Mouse (Mus musculus): Measurements from ENCODE around the gene Ccl22. TPM values are rescaled to one million over a fixed set of nuclear protein-coding genes. Genes with fewer than 3 reads are reported as not detected.

Gene Ccl22
- total RNA-seq (2021): not detected

DNA sequence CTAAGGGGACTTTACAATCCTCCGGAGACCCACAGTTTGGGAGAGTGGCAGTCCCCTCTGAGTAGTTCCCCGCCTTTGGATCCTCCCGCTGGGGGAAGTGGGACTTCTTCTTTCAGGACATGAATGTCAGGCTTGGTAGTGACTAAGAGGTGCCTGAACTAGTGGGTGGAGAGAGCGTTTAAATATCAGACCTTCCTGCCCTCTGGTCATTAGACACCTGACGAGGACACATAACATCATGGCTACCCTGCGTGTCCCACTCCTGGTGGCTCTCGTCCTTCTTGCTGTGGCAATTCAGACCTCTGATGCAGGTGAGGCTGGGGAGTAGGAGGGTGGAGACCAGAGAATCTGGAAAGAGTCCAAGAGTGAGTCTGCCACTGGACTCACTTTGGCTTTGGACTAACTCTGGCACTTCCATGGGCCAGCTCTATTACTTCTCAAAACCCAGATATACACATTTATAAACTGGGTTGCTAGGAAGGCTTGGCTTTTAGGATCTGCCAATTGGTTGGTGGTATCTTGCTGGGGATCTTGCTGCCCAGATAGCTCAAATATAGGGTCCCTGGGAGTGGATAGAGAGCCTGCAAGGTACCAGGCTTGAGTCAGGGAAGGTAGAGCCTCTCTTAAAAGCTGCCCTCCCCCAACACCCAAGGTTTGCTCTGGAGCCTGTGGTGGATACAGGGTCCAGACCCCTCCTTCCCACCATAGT lies at the start of gene Ccl22:
Gene Ccl22 (plus strand): TSS at position 115 of the 709 bp plus-strand sequence.
- DNase-seq: no peak

DNA sequence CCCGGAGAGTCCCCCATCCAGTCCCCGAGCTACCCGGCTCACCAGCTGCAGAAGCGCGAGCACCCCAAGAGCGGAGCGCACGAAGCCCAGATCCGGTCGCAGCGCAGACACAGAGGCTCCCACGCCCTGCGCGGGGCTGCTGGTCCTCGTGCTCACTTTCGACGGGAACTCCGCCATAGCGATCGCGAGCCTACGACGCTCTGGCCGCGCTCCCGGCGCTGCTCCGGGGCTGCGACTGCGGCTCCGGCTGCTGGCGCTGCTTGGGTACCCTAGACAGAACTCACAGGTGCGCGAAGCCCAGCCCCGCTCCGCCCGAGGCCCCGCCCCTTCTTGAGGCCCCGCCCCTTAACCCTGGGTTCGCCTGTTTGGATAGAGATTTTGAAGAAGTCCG lies 49.4 kb upstream of the Ccl22 start, which contains the start of gene Pllp:
Gene Pllp (minus strand): TSS at position 285 of the 391 bp plus-strand sequence.
- no peak for DNase-seq

DNA sequence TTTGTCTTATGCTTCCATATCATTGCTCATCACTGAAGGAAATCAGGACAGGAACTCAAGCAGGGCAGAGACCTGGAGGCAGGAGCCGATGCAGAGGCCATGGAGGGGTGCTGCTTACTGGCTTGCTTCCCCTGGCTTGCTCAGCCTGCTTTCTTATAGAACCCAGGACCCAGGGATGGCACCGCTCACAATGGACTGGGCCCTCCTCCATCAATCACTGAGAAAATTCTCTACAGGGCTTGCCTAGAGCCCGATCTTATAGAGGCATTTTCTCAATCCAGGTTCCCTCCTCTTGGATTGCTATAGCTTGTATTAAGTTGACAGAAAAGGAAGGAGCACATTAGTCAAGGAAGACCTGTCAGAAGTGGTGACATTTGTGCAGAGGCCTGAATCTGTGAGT lies 48.8 kb upstream of the Ccl22 start:
- no peak for DNase-seq

DNA sequence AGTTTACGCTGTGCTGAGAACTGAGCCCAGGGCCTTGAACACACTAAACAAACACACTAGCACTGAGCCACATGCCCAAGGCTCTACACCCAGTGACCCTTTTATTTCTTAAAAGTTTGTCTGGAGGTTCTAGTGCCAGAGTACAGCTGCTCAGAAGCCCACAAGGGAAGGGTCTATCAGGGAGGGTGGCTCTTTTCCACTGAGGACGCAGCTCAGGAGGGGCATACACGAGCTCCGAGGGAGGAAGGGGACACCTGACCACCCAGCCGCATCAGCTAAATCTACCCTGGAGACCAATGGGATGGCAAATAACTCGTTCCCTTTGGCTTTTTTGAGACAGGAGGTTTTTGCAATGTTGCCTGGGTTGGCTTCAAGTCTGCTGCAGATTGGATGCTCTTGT lies 47.4 kb upstream of the Ccl22 start:
- DNase-seq: no peak

DNA sequence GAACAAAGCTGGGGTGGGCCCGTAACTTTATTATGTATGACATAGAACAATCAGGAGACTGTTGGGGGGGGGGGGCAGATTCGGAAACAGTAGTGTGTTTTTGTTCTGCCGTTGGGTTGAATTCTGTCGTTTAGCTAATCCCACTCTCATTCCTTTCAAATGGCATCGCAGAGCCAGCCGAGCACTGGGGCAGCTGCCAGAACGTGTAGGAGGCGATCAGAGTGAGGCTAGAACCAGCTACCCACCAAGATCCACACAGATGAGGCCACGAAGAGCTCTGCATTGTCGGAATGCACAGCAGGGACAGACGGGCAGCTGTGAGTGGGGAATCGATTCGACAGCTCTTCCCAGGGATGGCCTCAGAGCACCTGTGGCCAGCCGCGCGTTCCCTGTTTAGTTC lies 46.0 kb upstream of the Ccl22 start:
- DNase-seq: no peak

DNA sequence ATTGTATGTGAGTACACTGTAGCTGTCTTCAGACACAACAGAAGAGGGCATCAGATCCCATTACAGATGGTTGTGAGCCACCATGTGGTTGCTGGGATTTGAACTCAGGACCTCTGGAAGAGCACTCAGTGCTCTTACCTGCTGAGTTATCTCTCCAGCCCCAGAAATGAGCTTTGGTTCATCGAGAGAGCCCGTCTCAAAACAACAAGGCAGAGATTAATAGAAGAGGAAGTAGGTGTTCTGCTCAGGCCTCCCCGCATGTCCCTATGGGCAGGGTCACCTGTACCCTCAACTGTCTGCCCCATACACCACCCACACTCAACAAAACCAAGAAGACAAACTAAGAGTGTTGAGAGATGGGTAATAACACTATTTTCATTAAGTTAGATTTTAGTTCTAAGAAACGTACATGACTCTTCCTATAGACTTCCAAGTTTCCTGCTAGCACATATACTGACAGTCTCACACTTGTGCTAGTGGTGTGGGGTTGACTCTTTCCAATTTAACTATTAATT lies 44.9 kb upstream of the Ccl22 start:
- no peak for DNase-seq

DNA sequence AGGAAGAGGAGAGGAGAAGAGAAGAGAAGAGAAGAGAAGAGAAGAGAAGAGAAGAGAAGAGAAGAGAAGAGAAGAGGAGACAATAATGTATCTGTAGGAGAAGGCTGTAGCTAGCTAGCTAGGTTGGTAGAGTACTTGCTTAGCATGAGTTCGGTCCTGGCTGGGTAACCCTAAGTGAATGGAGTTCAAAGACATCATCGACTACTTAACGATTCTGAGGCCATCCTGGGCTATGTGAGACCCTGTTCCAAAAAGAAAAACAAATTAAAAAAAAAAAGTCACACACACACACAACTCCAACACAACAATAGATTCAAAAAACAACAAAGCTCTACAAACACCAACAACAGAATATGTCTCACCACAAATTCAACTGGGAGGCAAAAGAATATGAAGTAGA lies 43.2 kb upstream of the Ccl22 start:
- DNase-seq: no peak

DNA sequence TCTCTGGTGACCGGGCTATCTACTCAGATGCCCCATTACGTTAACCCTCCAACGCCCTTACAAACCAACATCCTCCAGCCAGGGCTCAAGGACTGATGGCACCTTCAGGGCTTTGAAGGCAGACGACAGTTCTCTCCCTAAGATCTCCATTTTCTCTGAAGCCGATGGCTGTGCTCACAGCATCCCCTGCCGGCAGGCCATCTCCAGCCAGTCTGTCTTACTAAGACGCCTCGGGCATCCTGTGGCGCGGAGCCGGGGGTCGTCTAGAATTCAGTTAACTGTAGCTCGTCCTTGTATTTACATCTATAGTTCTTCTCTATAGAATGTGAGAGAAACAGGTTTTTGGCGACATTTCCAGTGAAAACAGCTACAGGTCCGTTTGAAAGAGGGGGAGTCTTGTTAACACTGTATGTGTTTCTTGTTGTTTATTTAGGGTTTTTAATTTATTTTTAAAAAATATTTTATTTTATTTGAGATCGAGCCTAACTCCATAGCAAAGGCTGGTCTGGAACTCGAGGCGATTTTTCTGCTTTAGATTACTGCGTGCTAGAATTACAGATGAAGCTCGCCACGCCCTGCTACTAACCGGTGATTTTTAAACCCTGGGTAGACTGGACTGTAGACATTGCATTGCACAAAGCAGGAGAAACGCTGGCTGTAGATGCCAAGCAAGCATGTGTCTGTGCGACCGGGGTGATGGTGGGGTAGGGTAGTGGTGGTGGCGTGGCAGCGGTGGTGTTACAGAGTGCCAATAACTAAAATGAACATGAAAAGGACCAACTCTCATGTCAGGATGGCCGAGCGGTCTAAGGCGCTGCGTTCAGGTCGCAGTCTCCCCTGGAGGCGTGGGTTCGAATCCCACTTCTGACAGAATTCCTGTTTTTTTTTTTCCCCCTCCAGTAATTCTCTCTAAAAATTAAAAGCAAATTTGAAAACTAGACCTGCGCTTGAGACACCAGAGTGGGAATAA lies 42.3 kb upstream of the Ccl22 start:
- peak; percentile 79 for DNase-seq

DNA sequence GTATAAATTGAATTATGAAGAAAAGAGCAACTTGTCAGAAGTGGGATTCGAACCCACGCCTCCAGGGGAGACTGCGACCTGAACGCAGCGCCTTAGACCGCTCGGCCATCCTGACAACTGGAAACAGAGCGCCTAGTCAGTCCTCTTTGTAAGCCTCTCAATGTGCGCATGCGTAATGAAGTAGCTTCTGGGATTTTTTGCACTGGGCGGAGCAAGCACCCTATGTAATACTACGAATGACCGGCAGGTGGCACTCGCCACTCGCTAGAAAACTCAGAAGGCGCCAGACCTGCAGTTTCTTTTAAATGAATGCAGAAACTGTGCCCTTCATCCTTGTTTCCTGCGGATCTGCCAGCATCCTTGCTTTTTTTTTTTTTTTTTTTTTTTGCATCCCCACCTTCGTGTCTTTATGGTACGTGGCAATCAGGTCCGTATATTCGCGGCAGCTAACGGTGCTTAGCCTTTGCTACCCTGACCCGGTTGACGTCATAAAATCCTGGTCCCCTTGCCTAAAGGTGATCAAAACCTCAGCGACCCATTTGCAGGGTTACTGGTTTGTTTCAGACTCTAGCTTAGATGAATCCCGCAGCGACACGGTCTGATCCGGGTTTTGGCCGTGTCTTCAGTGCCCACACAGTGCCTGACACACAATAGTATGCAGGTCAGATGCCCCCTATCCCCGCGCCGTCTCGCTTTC lies 41.3 kb upstream of the Ccl22 start:
- DNase-seq: peak; percentile 99

DNA sequence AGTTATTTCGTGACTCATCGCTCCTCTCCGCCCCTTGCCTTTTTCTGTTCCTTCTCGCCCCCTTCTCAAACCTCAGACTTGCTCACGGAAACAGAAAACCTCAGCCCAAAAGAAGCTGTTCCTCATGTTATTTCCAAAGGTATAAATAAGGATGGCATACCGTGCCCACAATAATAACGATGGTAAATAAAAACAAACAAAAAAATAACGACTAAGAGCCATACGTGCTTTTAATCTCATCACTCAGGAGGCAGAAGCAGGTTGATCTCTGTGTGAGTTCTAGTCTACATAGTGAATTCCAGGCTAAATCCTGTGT lies 40.8 kb upstream of the Ccl22 start:
- no peak for DNase-seq

DNA sequence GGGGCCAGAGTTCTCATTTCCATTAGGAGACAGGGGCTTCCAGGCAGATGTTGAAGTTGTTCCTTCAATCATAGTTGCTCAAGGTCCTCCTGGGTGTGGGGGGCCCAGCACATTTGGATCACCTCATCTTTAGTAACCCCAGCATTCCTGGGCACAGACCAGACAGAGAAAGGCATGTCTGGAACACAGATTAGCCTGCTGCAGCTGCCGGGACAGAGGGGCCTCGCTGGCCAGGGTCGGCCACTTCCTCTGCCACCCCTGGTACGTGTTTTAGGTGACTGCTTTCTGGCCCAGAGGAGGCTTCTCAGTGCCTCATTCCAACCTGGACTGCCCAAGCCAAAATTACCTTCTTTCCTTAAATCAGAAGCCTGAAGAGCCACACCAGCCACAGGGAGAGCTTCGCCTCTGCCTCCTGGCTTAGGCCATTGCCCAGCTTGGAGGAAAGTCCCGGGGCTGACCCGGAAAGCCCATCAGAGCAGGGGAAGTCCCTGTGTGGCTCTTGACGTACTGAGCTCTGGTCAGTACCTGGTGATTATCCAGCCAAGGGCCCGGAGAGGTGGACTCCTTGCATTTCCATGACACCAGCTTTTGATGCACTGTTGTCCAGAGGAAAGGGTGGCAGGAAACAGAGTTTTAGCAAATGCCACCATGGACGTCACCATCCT lies 39.7 kb upstream of the Ccl22 start:
- DNase-seq: no peak

DNA sequence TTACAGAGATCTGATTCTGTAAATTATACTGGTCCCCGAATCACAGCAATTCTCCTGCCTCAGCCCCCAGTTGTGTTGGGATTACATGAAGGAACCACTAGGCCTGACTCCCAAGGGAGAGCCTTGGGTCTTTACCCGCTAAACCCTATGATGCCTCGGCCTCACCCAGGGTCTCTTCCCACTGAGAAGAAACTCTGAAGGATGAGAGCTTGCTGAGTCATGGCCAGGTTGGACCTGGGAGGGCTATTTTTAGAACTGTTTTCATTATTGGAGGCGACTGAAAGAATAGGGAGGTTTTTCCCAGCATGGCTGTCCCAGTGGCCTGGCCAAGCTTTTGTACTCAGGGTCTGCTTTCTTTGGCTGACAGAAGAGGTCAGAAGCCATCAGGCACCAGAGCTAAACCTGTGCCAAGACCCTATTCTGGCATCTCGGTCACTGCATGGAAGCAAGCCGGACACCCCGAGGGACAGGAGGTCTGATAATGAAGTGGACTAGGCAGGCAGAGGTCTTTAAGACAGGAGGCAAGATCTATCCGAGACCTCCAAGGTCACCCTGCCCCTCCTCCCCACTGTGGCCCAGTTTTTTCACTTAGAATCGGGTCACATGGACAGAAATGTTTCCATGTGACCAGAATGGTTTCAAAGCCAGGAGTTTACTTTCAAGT lies 38.5 kb upstream of the Ccl22 start:
- DNase-seq: no peak

DNA sequence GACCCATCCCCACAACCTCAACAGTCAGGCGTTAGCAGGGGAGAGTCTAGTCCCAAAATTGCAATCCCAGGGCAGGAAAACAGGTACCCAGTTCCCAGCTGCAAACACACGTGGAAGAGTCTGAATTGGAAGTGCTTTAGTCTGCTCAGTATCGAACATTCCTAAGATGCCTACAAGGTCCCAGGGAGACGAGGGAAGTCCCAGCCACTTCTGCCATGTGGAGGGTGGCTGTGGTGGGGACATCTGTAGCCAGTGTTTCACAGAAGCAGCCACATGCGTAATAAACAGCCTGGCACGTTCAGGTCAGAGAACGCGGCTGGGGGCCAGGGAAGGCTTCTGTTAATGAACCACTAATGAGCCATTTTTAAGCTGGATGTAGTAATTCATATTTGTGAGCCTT lies 35.1 kb upstream of the Ccl22 start:
- no peak for DNase-seq

DNA sequence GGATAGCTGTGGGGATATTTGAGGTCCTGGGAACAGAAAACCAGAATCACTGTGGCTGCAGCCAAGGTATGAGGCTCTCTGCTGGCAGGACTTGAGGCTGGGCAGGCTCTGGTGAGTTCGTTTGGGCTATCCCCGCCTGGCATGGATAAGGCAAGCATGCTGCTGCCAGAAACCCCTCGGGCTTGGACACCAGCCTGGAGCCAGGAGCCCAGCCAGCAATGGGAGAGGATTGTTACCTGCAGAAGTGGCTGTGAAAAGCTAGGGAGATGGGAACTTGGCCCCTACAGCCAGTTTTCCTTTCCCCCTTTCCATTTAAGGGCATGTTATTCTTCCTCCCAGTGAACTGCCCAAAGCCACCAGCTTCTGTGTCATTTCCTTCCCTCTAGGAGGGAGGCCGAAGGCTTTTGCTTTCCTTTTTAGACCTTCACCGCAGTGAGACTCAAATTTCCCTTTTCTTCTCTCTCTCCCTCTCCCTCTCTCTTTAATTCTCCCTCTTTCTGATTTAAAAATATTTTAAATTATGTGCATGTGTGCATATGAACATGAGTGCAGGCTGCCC lies 34.2 kb upstream of the Ccl22 start:
- DNase-seq: peak; percentile 85

DNA sequence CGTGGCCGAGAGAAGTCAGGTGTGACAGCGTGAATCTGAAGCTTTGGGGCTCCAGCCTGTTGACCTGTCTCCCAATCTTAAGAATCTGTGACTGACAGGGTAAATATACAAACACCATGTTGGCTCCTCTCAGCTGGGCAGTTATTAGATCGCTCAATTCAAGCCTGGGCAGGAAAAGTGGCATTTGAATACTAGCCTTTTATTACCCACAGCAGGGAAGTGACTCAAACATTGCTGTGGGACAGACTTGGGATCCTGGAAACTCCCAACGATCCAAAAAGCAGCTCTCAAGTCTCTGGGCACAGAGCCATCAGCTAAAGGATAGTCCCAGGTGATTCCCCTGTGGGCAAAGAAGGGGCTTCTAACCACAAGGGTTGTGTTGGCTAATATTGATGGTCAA lies 30.8 kb upstream of the Ccl22 start:
- DNase-seq: no peak

DNA sequence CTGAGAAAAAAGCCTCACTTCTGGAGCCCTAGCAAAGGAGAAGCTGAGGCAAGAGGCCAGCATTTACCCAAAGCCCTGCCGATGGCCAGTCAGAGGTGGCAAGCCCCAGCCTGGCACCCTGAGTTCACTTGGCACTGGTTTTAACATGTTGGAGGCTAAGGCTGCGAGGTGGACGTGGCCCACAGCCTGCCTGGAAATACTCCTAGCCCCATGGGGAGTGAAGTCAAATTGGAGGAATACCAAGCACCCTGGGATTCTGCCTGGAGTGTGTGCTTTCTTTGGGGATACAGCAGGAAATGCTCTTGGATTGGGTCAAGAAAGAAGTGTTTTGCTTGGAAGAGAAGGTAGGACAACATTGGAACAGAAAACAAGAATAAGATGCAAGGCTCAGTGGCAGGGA lies 29.5 kb upstream of the Ccl22 start:
- no peak for DNase-seq

DNA sequence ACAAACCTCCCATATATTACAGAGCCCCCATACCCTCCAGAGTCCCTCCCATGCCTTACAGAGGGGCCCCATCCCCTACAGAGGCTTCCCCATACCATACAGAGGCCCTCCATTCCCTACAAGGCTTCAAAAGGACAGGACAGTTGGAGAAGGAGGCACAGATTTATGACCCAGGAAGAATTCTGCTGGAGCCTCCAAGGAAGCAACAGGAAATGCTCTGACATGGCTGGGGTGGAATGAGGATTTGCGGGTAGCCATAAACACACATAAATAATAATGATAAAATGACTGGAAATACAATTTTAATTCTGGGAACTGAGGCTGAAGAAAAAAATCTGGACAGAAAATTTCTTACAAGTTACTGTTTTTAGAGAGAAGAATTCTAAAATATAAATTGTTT lies 28.5 kb upstream of the Ccl22 start:
- no peak for DNase-seq

DNA sequence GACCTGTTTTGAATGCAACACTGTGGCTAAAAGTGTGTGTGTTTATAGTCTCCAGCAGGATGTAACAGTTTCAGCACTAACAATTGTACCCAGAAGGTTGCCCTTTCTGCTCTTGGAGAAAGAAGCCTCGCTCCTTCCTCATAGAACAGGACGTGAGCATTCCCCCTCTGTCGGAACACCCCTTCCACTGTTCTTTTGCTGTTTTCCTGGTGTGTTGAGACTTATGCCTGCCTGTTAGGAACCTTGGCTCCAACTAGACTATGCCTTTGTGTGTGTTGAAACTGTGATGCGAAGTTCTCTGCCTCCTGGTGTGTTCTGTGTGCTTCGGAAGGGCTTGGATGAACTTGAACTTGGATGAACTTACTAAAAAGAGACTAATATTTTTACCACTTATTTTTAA lies 19.4 kb upstream of the Ccl22 start:
- no peak for DNase-seq

DNA sequence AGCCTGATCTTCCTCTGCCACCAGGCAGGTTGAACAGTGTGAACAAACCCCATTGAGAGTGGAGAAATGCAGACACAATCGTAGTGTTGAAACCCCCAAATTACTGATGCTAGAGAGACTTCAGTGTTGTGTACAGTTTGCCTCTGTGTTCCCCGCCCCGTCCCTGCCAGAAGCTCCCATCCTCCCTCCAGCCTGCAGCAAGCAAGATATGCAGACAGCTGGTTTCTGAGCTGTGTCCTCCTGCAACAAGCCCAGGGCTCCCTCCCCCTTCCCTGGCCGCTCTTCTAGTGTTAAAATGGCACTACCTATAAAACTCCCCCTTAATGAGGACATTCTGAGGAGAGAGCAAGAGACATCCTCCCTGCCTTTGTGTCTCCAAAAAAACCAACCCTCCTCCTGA lies 16.1 kb upstream of the Ccl22 start:
- no peak for DNase-seq

DNA sequence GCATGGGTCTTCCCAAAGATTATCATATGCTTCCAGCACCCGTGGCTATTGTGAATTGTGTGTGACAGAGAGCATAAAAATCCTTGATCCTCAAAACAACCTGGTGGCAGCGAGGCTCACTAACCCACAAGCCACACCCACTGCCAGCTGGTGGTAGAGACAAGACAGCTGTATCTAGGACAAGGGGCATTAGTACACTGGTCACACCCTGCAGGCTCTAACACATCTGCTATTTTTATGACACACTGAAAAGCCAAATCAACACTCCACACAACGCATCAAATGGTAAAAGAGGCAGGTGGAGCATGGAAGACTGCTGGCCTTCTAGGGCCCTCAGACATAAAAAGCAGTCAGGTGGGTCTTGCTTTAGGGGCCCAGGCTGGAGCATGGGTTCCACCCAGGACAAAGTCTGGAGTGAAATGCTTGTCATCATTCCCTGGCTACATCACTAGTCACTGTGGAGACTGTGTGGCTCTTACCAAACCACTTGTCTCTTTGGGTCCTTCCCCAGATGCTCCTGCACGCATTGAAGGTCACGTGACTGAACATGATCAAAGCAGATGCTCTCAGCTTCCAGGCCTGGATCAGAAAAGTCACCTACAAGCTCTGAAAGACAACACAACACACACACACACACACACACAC lies 11.4 kb upstream of the Ccl22 start:
- DNase-seq: no peak

DNA sequence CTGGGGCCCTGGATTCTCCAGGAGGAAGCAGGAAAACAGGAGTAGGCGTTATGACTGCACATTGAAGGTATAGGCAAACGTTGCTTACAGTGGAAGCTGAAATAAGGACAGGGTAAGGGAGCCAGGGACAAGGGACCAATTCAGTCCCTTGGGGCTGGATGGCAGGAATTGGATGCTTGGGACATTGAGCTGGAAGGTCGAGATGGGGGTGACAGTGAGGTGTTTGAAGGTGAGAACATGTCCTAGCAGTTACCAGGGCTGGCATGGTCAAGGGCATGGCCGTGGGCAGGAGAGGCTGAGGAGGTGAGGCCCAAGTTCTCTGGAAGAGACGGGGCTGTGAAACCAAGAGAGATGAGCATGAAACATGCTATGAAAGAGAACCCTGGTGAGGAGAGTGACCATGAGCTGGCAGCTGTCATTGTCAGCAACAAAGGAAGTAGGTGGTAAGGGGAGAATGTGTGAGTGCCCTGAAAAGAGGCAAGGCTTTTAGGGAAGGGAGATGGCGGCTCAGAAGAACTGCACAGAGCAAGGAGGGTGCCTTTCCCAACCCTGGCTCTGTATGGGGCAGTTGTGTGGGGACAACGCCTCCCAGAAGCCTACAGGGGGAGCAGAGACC lies 10.5 kb upstream of the Ccl22 start:
- no peak for DNase-seq

Data from heart, postnatal 4 days (tissue).